Mouse (Mus musculus): Measurements from ENCODE around the gene Spryd3.

DNA sequence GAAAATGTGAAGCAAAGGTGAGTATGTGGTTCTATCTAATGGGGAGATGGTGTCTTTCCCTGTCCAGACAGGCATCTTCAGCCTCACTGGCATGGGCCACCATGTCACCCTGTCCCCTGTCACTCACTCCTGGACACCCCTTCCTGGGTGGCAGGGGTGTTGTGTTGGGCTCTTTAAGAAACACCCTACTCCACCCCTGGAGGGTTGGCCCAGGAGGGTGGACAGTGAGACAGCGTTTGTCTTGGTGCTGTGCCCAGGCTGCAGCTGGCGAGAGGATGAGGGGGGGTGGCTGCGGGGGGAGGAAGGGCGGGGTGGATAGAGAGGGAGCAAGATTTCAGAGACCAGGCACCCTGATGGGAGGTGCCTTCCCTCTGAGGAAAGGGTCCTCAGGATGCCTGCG lies 30.7 kb downstream of the Spryd3 start:
- TF ChIP-seq CHD2 (IDR thresholded peaks at IDR 0.05; ENCODE audit: low read depth, low read length) (no peak), ZC3H11A (IDR thresholded peaks at IDR 0.05; ENCODE audit: borderline replicate concordance, low read depth, low read length) (no peak), ZNF384 (IDR thresholded peaks at IDR 0.05; ENCODE audit: low read depth, low read length) (no peak), MAFK (IDR thresholded peaks at IDR 0.05; ENCODE audit: insufficient read depth, low read depth, low read length) (no peak)

All from ES-E14 (cell line).